Mouse (Mus musculus): ENCODE results near the gene Tcf7l2. TPM values are rescaled to one million over a fixed set of nuclear protein-coding genes. Genes with fewer than 3 reads are reported as not detected.

The Tcf7l2 gene
- total RNA-seq, 2 experiments from 2014 or later: 21.9 to 22.3 TPM

- intact Hi-C loops (cut with DNase I): no loop called here
- DNase-seq: no peak
These were observed 185.4 kb downstream of the Tcf7l2 start for GRCm38 (mm10) chr19:55926858-55927673.

GRCm38 (mm10) chr19:55927674-55928061 is 186.0 kb downstream of the Tcf7l2 start:
- intact Hi-C loops (cut with DNase I): no loop called here
- DNase-seq: no peak

DNA sequence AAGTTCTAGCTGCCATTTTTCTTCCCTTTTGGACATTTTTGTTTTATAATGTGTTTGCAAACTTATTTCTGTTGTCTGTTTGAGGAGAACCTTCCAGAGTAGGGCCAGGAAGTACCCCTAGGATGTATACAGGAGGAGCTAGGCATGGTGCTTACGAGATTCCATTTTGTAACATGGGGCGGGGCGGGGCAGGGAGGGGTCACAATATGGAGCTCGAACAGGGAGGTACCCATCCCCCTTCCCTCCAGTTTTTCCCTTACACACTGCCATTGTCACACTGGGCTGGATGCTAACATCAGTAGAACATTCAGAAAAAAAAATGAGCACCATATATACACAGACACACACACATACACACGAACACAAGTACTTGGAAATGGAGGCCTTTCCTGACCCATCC is 187.1 kb downstream of the Tcf7l2 start:
- intact Hi-C loops (cut with DNase I): no loop called here
- DNase-seq: no peak

GRCm38 (mm10) chr19:55931642-55932041 is 190.0 kb downstream of the Tcf7l2 start:
- intact Hi-C loops (cut with DNase I): no loop called here

DNA sequence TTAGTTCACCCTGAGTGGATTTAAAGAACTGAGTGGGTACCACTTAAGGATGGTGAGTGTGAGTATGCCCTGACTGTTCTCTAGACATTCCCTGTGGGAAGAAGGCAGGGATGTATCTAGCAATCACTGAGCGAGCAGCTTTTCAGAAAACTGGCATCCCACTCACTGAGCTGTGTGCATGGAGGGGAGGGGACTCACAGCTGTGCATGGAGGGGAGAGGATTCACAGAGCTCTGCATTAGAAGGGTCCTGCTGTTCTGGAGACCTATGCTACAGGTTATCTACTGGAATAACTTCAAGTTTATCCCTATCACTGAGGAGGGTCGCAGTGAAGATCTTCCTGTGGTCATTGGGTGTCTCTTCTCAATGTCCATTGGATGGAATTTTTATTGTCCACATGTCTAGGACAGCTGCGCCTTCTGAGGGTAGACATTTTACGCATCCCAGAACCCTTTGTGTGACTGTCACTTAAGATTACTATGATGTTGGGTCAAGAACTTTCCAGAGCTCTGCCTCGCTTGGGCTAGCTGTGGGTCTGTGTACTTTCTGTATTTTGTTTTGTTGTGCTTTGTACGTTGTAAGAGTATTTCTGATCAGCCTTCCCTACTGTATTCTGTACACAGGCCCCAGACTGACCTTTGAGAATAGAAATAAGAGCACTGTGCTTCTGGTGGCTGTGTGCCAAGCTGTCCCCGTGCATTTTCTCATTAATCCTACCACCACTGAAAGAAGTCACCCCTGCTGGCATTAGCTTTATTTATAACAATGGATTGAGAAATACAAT is 192.5 kb downstream of the Tcf7l2 start:
- intact Hi-C loops (cut with DNase I): no loop called here
- no peak for DNase-seq

More at GRCm38 (mm10) chr19:55931642-55932041, 190.0 kb downstream of the Tcf7l2 start:
- DNase-seq: no peak

- no peak for DNase-seq
- intact Hi-C loops (cut with DNase I): no loop called here
These were observed 193.0 kb downstream of the Tcf7l2 start for GRCm38 (mm10) chr19:55934730-55935003.

DNA sequence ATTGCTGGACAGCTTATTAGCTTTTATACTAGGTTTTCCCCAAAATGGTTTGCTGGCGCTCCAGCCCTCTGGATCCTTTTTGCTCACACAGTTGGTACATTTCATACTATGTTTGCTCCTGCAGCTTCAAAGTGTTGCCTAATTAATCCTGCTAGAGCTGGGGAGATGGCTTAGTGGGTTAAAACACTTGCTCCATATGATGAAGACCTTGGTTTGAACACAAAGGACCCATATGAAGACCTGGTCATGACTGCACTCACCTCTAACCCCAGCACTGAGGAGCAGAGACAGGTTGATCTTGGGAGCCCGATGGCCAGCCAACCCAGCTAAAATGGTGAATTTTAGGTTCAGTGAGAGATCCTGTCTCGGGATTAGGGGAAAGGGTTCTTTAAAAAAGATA is 195.4 kb downstream of the Tcf7l2 start:
- no peak for DNase-seq
- intact Hi-C loops (cut with DNase I): no loop called here

GRCm38 (mm10) chr19:55938254-55939046 is 196.8 kb downstream of the Tcf7l2 start:
- no peak for DNase-seq
- intact Hi-C loops (cut with DNase I): no loop called here

GRCm38 (mm10) chr19:55939090-55939489 is 197.5 kb downstream of the Tcf7l2 start:
- DNase-seq: no peak
- intact Hi-C loops (cut with DNase I): no loop called here

DNA sequence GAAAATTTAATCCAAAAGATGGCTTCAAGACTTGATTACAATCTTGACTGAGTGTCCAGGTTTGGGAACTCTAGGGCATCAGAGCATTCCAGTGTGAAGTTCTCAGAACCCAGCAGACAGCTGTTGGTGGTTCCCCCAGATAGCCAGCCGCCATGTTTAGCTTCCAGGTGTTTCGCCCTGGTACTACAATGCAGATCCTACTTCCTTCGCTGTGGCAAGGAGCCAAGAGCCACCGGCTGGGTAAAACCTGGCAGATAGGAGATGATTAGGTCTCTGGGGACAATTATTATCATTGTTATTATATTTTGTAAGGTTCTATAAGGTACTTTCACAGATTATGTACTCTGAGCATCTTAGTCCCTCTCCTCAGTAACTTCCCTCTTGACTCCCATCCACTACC is 198.1 kb downstream of the Tcf7l2 start:
- DNase-seq: no peak
- intact Hi-C loops (cut with DNase I): no loop called here

GRCm38 (mm10) chr19:55940538-55941252 is 199.1 kb downstream of the Tcf7l2 start:
- DNase-seq: peak; percentile 31
- intact Hi-C loops (cut with DNase I): no loop called here

DNA sequence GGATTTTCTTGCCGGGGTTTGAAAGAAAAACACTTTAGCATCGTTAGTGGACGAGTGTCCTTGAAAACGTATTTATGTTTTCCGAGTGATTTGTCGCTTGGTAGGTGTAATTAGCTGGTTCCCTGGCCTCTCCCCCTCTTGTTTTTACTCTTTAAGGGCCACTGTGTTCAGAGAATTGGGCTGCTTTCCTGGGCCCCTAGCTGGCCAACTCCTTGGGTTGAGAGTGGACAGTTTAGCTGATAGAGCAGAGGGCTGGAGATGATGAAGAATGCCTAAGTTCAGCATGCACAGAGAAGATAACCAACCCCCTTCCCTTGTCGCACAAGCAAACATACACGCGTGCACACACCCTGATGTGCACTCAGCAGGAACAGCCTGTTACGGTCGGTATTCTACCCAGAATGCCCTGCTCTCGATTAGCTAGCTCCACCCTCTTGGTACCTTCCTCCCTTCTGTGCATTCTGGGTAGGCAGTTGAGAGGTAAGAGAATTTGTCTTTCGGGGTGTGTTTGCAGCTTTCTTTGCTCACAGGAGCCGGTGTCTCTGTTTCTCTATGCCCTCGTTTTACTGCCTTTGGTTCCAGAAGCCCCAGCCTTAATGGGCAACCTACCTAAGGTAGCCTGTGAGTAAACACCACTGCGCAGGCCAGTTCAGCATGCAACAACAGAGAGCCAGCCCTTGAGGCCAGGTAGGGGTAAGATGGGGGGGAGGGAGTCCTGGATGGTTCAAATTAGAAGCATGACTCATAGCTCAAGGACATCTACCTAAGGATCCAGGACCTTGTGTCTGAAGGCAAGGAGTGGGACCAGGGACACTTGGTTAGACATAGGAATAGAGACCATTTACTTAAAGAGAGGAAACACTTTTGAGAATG is 199.9 kb downstream of the Tcf7l2 start:
- intact Hi-C loops (cut with DNase I): no loop called here
- DNase-seq: no peak

- peak; percentile 73 to 76 for DNase-seq
- intact Hi-C loops (cut with DNase I): no loop called here
These were observed 209.8 kb downstream of the Tcf7l2 start for GRCm38 (mm10) chr19:55951397-55951796.

DNA sequence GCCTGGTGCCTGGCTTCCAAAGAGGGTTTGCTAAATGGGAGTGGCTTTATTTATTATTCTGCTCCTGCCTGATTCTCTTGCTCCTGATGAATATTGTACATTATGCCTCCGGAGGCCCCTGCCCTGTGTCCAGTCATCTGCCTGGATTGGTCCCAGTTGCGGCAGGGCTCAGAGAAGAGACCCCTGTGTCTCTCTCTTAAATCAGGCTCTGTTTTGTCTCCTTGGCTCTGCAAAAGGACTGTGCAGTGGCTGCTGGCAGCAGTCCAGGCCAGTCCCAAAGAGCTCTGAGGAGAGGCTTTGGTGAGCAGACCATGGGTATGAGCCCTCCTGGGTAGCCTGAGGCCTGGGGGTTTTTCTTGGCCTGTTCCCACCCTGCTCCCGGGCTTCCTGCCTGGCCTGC is 211.6 kb downstream of the Tcf7l2 start:
- intact Hi-C loops (cut with DNase I): no loop called here
- peak; percentile 52 for DNase-seq

GRCm38 (mm10) chr19:55955126-55955525 is 213.5 kb downstream of the Tcf7l2 start:
- intact Hi-C loops (cut with DNase I): no loop called here
- no peak for DNase-seq

DNA sequence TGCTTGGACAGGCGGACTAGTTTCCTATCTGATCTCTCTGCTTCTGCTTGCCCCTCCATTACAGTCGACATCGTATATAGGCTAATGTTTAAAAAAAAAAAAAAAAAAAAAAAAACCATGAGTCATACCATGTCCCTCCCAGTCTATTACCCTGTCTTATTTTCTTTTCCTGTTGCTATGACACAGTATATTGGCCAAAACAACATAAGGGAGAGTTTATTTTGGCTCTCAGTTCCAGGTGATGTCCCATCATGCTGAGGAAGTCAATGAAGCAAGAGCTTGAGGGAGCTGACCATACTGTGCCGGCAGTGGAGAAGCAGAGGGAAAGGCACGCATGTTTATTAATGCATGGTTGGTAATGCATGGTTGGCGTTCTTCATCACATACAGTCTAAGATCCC is 215.1 kb downstream of the Tcf7l2 start:
- no peak for DNase-seq
- intact Hi-C loops (cut with DNase I): no loop called here

- intact Hi-C loops (cut with DNase I): no loop called here
- DNase-seq: no peak
These were observed 222.8 kb downstream of the Tcf7l2 start for GRCm38 (mm10) chr19:55964421-55964820.

GRCm38 (mm10) chr19:55966066-55966465 is 224.4 kb downstream of the Tcf7l2 start:
- no peak for DNase-seq
- intact Hi-C loops (cut with DNase I): no loop called here

GRCm38 (mm10) chr19:55969929-55970531 is 228.4 kb downstream of the Tcf7l2 start:
- intact Hi-C loops (cut with DNase I): no loop called here
- no peak for DNase-seq

Data from heart, postnatal 10 days (tissue).